ENCODE assay signal across 16 mouse cellular contexts in the genomic region with DNA sequence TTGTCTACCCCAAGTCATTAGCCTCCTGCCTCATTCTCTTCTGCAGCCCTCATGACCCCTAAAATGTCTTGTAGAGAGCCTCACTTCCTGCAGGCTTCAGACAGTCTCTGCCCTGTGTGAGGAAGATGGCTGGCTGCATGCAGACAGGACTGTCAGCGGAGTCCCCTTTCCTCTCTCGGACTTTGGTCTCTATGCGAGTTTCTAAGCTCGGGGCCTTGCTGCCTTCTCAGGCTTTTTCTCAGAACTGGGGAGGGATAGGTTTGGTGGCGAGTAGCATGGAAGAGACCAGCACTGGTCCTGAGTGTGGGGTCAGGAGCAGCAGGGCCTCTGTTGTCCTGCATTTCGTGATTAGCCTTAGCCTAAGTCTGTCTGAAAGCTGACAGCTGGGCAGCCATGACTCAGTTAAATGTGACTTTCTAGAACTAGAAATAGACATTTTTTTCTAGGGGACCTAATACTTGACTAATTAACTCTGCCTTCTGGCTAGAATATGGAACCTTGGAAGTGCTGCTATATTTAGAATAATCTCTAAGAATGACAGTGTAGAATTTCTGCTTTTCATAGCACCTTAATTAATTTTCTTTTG. TPM values are rescaled to one million over a fixed set of nuclear protein-coding genes. Genes with fewer than 3 reads are reported as not detected.
A peak's percentile ranks its signal among the peaks of the same experiment; 100 is the strongest.
DNase-seq lines count a peak whose midpoint lies in the region; ATAC-seq and TF ChIP-seq lines count a peak whose summit lies in the region.
"Had no signal": no experiment of that assay in that cellular context is flagged by ENCODE, and none has a peak within 500 bp of the region (broad histone marks: within the 10 kb centered on the region; RNA-seq: fewer than 3 reads in every experiment).

No protein-coding gene starts in this region.

- 0 out of 2 replicates have a peak, but pooled peaks have one; percentile 1 for ATAC-seq in forebrain, postnatal 0 days
- no peak for ATAC-seq in forebrain, embryonic 15.5 days (replicated peaks)
- no peak for ATAC-seq in heart, embryonic 13.5 days (ENCODE audit: extremely low read depth, insufficient number of reproducible peaks, low FRiP score, low TSS enrichment)
- no peak for ATAC-seq in midbrain, embryonic 11.5 days (ENCODE audit: low FRiP score)
- ATAC-seq in midbrain, embryonic 16.5 days: no peak
- ATAC-seq: inflammation-experienced regulatory T-cells, adult 6 months; intestine, postnatal 0 days had no signal

- H3K9me3 ChIP-seq in forebrain, postnatal 0 days (ENCODE audit: low read length): no peaks in the 10 kb centered on the region
- no peaks in the 10 kb centered on the region for H3K9me3 ChIP-seq in forebrain, embryonic 15.5 days
- H3K9me3 ChIP-seq in heart, embryonic 13.5 days: no peaks in the 10 kb centered on the region
- H3K9me3 ChIP-seq in midbrain, embryonic 11.5 days (ENCODE audit: control insufficient read depth, low read length): no peaks in the 10 kb centered on the region
- no peaks in the 10 kb centered on the region for H3K9me3 ChIP-seq in midbrain, embryonic 16.5 days (replicated peaks; ENCODE audit: control insufficient read depth, low read length, poor library complexity, severe bottlenecking)
- H3K9me3 ChIP-seq: embryonic facial prominence, embryonic 13.5 days; forebrain, embryonic 12.5 days; heart, embryonic 10.5 days; heart, embryonic 15.5 days; hindbrain, embryonic 12.5 days had no signal

- no peak for DNase-seq in forebrain, postnatal 0 days
- DNase-seq in heart, postnatal 10 days: no peak
- peak; percentile 70 for DNase-seq in midbrain, embryonic 11.5 days (ENCODE audit: low spot score, missing footprints)
- DNase-seq in spleen, postnatal 10 days (ENCODE audit: low spot score in 2 of 2): no peak
- DNase-seq in B cell, adult 2 months: no peak

- TF ChIP-seq CTCF in forebrain, postnatal 0 days (IDR thresholded peaks at IDR 0.05; ENCODE audit: low read depth): no peak

- no peak overlapping the region for H3K9ac ChIP-seq in forebrain, postnatal 0 days
- no peak overlapping the region for H3K9ac ChIP-seq in forebrain, embryonic 15.5 days (replicated peaks)
- H3K9ac ChIP-seq in heart, embryonic 13.5 days: no peak overlapping the region
- H3K9ac ChIP-seq in midbrain, embryonic 11.5 days (ENCODE audit: low read length): no peak overlapping the region
- no peak overlapping the region for H3K9ac ChIP-seq in midbrain, embryonic 16.5 days (ENCODE audit: low read depth, low read length)
- H3K9ac ChIP-seq: embryonic facial prominence, embryonic 13.5 days; forebrain, embryonic 12.5 days; heart, embryonic 15.5 days; hindbrain, embryonic 12.5 days had no signal

- H3K4me3 ChIP-seq in forebrain, postnatal 0 days (ENCODE audit: low read depth, low read length): no peak overlapping the region
- H3K4me3 ChIP-seq in forebrain, embryonic 15.5 days: no peak overlapping the region
- H3K4me3 ChIP-seq in heart, embryonic 13.5 days: no peak overlapping the region
- no peak overlapping the region for H3K4me3 ChIP-seq in midbrain, embryonic 11.5 days (ENCODE audit: low read depth, low read length)
- H3K4me3 ChIP-seq in midbrain, embryonic 16.5 days (ENCODE audit: low read depth, low read length): no peak overlapping the region
- H3K4me3 ChIP-seq: embryonic facial prominence, embryonic 13.5 days; forebrain, embryonic 12.5 days; heart, embryonic 10.5 days; heart, embryonic 15.5 days; hindbrain, embryonic 12.5 days had no signal

- H3K27me3 ChIP-seq in forebrain, postnatal 0 days (ENCODE audit: insufficient read depth, low read length): no peaks in the 10 kb centered on the region
- H3K27me3 ChIP-seq in forebrain, embryonic 15.5 days: no peaks in the 10 kb centered on the region
- H3K27me3 ChIP-seq in heart, embryonic 13.5 days (replicated peaks): no peaks in the 10 kb centered on the region
- no peaks in the 10 kb centered on the region for H3K27me3 ChIP-seq in midbrain, embryonic 11.5 days (ENCODE audit: control insufficient read depth, insufficient read depth, low read length)
- H3K27me3 ChIP-seq in midbrain, embryonic 16.5 days (ENCODE audit: control insufficient read depth, insufficient read depth, low read depth, low read length): no peaks in the 10 kb centered on the region
- H3K27me3 ChIP-seq: CH12.LX; embryonic facial prominence, embryonic 13.5 days; forebrain, embryonic 12.5 days; heart, embryonic 15.5 days; hindbrain, embryonic 12.5 days had no signal

- WGBS in forebrain, postnatal 0 days: 83% methylated on average over 6 of the region's 6 CpGs
- WGBS in forebrain, embryonic 15.5 days: 88% methylated on average over 6 of the region's 6 CpGs
- WGBS in heart, embryonic 13.5 days: 74% methylated on average over 6 of the region's 6 CpGs
- 79% methylated on average over 6 of the region's 6 CpGs for WGBS in midbrain, embryonic 11.5 days
- WGBS in midbrain, embryonic 16.5 days: 90% methylated on average over 6 of the region's 6 CpGs

- no peaks in the 10 kb centered on the region for H3K36me3 ChIP-seq in forebrain, postnatal 0 days (ENCODE audit: insufficient read depth)
- H3K36me3 ChIP-seq in forebrain, embryonic 15.5 days: no peaks in the 10 kb centered on the region
- peaks cover 3% of the 10 kb centered on the region; the same call in 1 of the 2 replicates for H3K36me3 ChIP-seq in heart, embryonic 13.5 days
- H3K36me3 ChIP-seq in midbrain, embryonic 11.5 days (ENCODE audit: control insufficient read depth, insufficient read depth, low read length): no peaks in the 10 kb centered on the region
- H3K36me3 ChIP-seq in midbrain, embryonic 16.5 days (ENCODE audit: control insufficient read depth, insufficient read depth, low read length): no peaks in the 10 kb centered on the region
- H3K36me3 ChIP-seq: forebrain, embryonic 12.5 days; heart, embryonic 15.5 days; hindbrain, embryonic 12.5 days had no signal

- H3K4me1 ChIP-seq in forebrain, postnatal 0 days (ENCODE audit: insufficient read depth): no peaks in the 10 kb centered on the region
- no peaks in the 10 kb centered on the region for H3K4me1 ChIP-seq in forebrain, embryonic 15.5 days
- peaks cover 22% of the 10 kb centered on the region for H3K4me1 ChIP-seq in heart, embryonic 13.5 days
- no peaks in the 10 kb centered on the region for H3K4me1 ChIP-seq in midbrain, embryonic 11.5 days (ENCODE audit: control insufficient read depth, insufficient read depth, low read length)
- H3K4me1 ChIP-seq in midbrain, embryonic 16.5 days (ENCODE audit: control insufficient read depth, insufficient read depth, low read length): no peaks in the 10 kb centered on the region
- H3K4me1 ChIP-seq: embryonic facial prominence, embryonic 13.5 days; forebrain, embryonic 12.5 days; hindbrain, embryonic 12.5 days had no signal

- H3K27ac ChIP-seq in forebrain, postnatal 0 days (ENCODE audit: low read depth, low read length): no peak overlapping the region
- no peak overlapping the region for H3K27ac ChIP-seq in forebrain, embryonic 15.5 days (replicated peaks)
- 0 out of 2 replicates have a peak overlapping the region, but pooled peaks have one; percentile 25 for H3K27ac ChIP-seq in heart, embryonic 13.5 days (replicated peaks)
- H3K27ac ChIP-seq in midbrain, embryonic 11.5 days (ENCODE audit: low read depth, low read length): no peak overlapping the region
- no peak overlapping the region for H3K27ac ChIP-seq in midbrain, embryonic 16.5 days (ENCODE audit: low read length)
- H3K27ac ChIP-seq: embryonic facial prominence, embryonic 13.5 days; forebrain, embryonic 12.5 days; heart, embryonic 15.5 days; hindbrain, embryonic 12.5 days had no signal

- H3K4me2 ChIP-seq in forebrain, postnatal 0 days (ENCODE audit: low read depth): no peak overlapping the region
- H3K4me2 ChIP-seq in forebrain, embryonic 15.5 days (replicated peaks): no peak overlapping the region
- no peak overlapping the region for H3K4me2 ChIP-seq in heart, embryonic 13.5 days
- H3K4me2 ChIP-seq in midbrain, embryonic 11.5 days: no peak overlapping the region
- no peak overlapping the region for H3K4me2 ChIP-seq in midbrain, embryonic 16.5 days (ENCODE audit: low read length)
- H3K4me2 ChIP-seq: embryonic facial prominence, embryonic 13.5 days; forebrain, embryonic 12.5 days; heart, embryonic 15.5 days; hindbrain, embryonic 12.5 days had no signal

- intact Hi-C loops in heart, postnatal 10 days (cut with DNase I): no loop called here

RNA-seq across cellular contexts. Expression of a gene that starts 37.3 kb away (rescaled TPM):
- total RNA-seq in forebrain, postnatal 0 days (2014; rRNA removed): 46.5 and 48.4 TPM in 2 replicates
- polyA plus RNA-seq in forebrain, postnatal 0 days (2015; fragmentation: Nextera tagmentation; extraction: Ambion mirVana): 33.0 and 38.5 TPM in 2 replicates
- 85.6 and 87.7 TPM in 2 replicates for polyA plus RNA-seq in forebrain, embryonic 15.5 days (2015; fragmentation: Nextera tagmentation; extraction: Ambion mirVana)
- 89.2 and 95.3 TPM in 2 replicates for polyA plus RNA-seq in heart, embryonic 13.5 days (2015; fragmentation: Nextera tagmentation; extraction: Ambion mirVana)
- 10 to 100 TPM; 87.8 to 90.0 TPM for total RNA-seq in heart, postnatal 10 days (2021)
- 88.8 and 96.0 TPM in 2 replicates for polyA plus RNA-seq in midbrain, embryonic 11.5 days (2014; fragmentation: Nextera tagmentation; extraction: Ambion mirVana)
- polyA plus RNA-seq in midbrain, embryonic 16.5 days (2015; fragmentation: Nextera tagmentation; extraction: Ambion mirVana): 39.8 and 43.2 TPM in 2 replicates
